Mouse (Mus musculus) lung, embryonic 15.5 days (tissue): ENCODE measurements around the gene Adamts13. TPM values are rescaled to one million over a fixed set of nuclear protein-coding genes. Genes with fewer than 3 reads are reported as not detected.

Source experiments
- ATAC-seq: fragments of 200-750 bp; cut with Nextera tagmentation; 2 replicates; pipeline ENCODE4 v1.8.0; 2017; ENCODE audit warnings: moderate number of reproducible peaks, borderline replicate concordance; ENCODE audit not compliant: low FRiP score, low TSS enrichment; ENCODE audit errors: extremely low read depth
- H3K27ac ChIP-seq: fragments of 300-500 bp; sonication (generic); 2 replicates; pipeline ENCODE4 v1.5.1; 2015; ENCODE audit warnings: moderate library complexity, mild to moderate bottlenecking, inconsistent platforms
- H3K27me3 ChIP-seq: fragments of 300-500 bp; sonication (generic); 2 replicates; pipeline ENCODE4 v1.6.1; 2015; ENCODE audit warnings: inconsistent platforms
- H3K36me3 ChIP-seq: fragments of 300-500 bp; sonication (generic); 2 replicates; pipeline ENCODE4 v1.6.1; 2015; ENCODE audit warnings: inconsistent platforms
- H3K4me1 ChIP-seq: fragments of 300-500 bp; sonication (generic); 2 replicates; pipeline ENCODE4 v1.6.1; 2015; ENCODE audit warnings: inconsistent platforms
- H3K4me2 ChIP-seq: fragments of 300-500 bp; sonication (generic); 2 replicates; pipeline ENCODE4 v1.6.1; 2015; ENCODE audit warnings: inconsistent platforms, mild to moderate bottlenecking, moderate library complexity
- H3K4me3 ChIP-seq: fragments of 300-500 bp; sonication (generic); 2 replicates; pipeline ENCODE4 v1.5.1; 2015; ENCODE audit warnings: mild to moderate bottlenecking, inconsistent platforms
- H3K9ac ChIP-seq: fragments of 300-500 bp; sonication (generic); 2 replicates; pipeline ENCODE4 v1.6.1; 2015; ENCODE audit warnings: inconsistent platforms
- H3K9me3 ChIP-seq: fragments of 300-500 bp; sonication (generic); 2 replicates; pipeline ENCODE4 v1.6.1; 2016; ENCODE audit warnings: inconsistent platforms
- WGBS: fragments of 180-500 bp; shearing (Covaris S2); methylation state at CpG from one replicate; pipeline ENCODE4 v1.1.7; 2015; 5-methylcytosine and 5-hydroxymethylcytosine counted together
- polyA plus RNA-seq: library from polyadenylated mRNA; unstranded; fragments of >200 nt; fragmentation: Nextera tagmentation; extraction: Ambion mirVana; gene quantifications from 2 replicates; pipeline ENCODE4 v1.2.1, GENCODE M21; 2015

The Adamts13 gene
- polyA plus RNA-seq, 1 experiment from 2014 or later = not detected

DNA sequence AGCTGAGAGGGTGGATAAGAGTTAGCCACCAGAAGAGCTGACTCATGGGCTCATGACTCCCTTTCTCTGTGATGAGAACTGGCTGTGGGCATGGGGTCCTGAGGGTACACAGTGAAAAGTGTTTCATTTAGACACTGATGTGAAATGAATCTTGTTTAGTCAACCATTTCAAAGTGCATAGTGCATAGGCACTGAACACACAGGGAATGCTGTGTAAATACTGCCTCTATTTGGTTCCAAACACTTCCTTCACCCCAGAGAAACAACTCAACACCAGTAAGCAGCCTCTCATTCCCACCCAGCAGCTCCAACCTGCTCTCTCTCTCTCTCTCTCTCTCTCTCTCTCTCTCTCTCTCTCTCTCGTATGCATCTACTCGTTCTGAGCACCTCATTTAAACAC is 11.0 kb downstream of the Adamts13 start:
- Histone ChIP-seq H3K27ac (no peak overlapping the region), H3K4me3 (no peak overlapping the region), H3K9me3 (no peaks in the 10 kb centered on the region), H3K4me2 (no peak overlapping the region), H3K36me3 (no peaks in the 10 kb centered on the region), H3K4me1 (no peaks in the 10 kb centered on the region), H3K27me3 (no peaks in the 10 kb centered on the region), H3K9ac (no peak overlapping the region)
- ATAC-seq = no peak
- 40% methylated on average over 2 of the region's 2 CpGs for WGBS

GRCm38 (mm10) chr2:26984640-26985039 is 11.4 kb downstream of the Adamts13 start:
- no peaks in the 10 kb centered on the region for H3K4me1 ChIP-seq

GRCm38 (mm10) chr2:26993936-26994335 is 20.7 kb downstream of the Adamts13 start:
- 78% methylated on average over 3 of the region's 3 CpGs for WGBS
- ATAC-seq = no peak
- H3K4me1 ChIP-seq = no peaks in the 10 kb centered on the region
- H3K9ac ChIP-seq = no peak overlapping the region
- no peaks in the 10 kb centered on the region for H3K27me3 ChIP-seq
- no peaks in the 10 kb centered on the region for H3K9me3 ChIP-seq
- H3K27ac ChIP-seq = no peak overlapping the region
- H3K36me3 ChIP-seq = no peaks in the 10 kb centered on the region
- H3K4me2 ChIP-seq = no peak overlapping the region
- H3K4me3 ChIP-seq = no peak overlapping the region

More at GRCm38 (mm10) chr2:26984640-26985039, 11.4 kb downstream of the Adamts13 start:
- ATAC-seq = no peak
- H3K4me3 ChIP-seq = no peak overlapping the region
- H3K4me2 ChIP-seq = no peak overlapping the region
- H3K36me3 ChIP-seq = no peaks in the 10 kb centered on the region
- WGBS = 80% methylated on average over 5 of the region's 5 CpGs
- no peaks in the 10 kb centered on the region for H3K27me3 ChIP-seq
- no peaks in the 10 kb centered on the region for H3K9me3 ChIP-seq
- H3K27ac ChIP-seq = no peak overlapping the region
- H3K9ac ChIP-seq = no peak overlapping the region

GRCm38 (mm10) chr2:26997498-26997897 is 24.3 kb downstream of the Adamts13 start:
- Histone ChIP-seq H3K4me2 (no peak overlapping the region), H3K4me3 (no peak overlapping the region), H3K36me3 (no peaks in the 10 kb centered on the region), H3K9me3 (no peaks in the 10 kb centered on the region), H3K9ac (no peak overlapping the region), H3K27ac (no peak overlapping the region), H3K27me3 (no peaks in the 10 kb centered on the region), H3K4me1 (no peaks in the 10 kb centered on the region)
- 69% methylated on average over 1 of the region's 1 CpGs for WGBS
- no peak for ATAC-seq

DNA sequence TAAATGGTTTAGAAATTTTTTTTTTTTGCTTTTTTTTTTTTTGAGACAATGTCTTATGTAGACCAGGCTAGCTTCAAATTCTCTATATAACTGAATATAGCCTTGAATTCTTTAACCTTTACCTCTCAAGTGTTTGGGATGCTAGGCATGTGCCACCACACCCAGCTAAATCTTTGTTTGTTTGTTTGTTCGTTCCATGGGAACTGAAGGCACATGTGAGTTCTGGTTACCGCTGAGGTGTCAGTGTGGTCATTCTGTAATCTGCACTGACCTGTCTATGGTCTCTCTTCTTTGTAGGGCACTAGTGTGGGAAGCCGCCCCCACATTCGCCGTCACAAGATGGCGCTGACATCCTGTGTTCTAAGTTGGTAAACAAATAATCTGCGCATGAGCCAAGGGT is 24.8 kb downstream of the Adamts13 start:
- H3K4me1 ChIP-seq = no peaks in the 10 kb centered on the region
- H3K27ac ChIP-seq = no peak overlapping the region
- no peaks in the 10 kb centered on the region for H3K27me3 ChIP-seq
- no peak overlapping the region for H3K4me3 ChIP-seq
- H3K9me3 ChIP-seq = no peaks in the 10 kb centered on the region
- no peaks in the 10 kb centered on the region for H3K36me3 ChIP-seq
- ATAC-seq = no peak
- no peak overlapping the region for H3K4me2 ChIP-seq
- H3K9ac ChIP-seq = no peak overlapping the region
- 91% methylated on average over 7 of the region's 7 CpGs for WGBS

DNA sequence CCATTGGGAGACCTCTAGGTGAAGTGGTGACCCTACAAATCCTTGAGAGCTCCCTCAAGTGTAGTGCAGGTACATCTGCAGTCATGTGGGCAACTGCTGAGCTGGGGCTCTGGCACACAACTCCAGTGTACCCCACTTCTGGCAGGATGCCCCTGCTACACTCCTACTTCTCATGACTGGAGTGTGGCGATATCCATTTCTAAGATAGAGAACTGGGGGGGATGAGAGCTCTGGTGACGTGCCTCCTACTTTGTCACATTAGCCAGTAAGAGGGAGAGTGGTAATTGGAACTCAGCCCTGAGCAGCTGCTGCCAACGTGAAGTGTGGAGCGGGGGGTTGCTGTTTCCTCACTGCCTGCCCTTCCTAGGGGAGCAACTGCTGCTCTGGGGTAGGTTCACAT is 33.0 kb downstream of the Adamts13 start:
- Histone ChIP-seq H3K27me3 (no peaks in the 10 kb centered on the region), H3K27ac (no peak overlapping the region), H3K4me2 (no peak overlapping the region), H3K4me3 (no peak overlapping the region), H3K36me3 (no peaks in the 10 kb centered on the region), H3K9me3 (no peaks in the 10 kb centered on the region), H3K4me1 (peaks cover 14% of the 10 kb centered on the region), H3K9ac (no peak overlapping the region)
- WGBS = 48% methylated on average over 4 of the region's 4 CpGs
- no peak for ATAC-seq

DNA sequence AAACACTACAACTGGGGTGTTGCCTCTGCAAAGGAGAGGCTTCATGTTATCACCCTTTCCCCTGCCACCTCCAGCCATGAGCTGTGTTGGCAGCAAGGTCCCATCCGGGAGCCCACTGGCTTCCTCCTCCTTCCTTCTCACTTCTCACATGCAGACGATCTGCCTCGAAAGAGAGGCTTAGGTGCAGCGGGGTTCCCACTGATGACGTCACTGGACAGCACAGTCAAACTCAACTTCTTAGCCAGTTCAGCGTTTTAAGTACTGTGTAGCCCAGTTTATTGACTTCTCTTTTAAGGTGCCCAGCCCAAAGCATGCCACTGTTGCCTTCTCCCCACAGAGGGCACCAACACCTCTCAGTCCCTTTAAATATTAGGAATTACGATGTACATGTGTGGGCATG is 34.5 kb downstream of the Adamts13 start:
- H3K4me3 ChIP-seq = no peak overlapping the region
- H3K27ac ChIP-seq = no peak overlapping the region
- H3K4me2 ChIP-seq = no peak overlapping the region
- H3K4me1 ChIP-seq = peaks cover 19% of the 10 kb centered on the region
- 56% methylated on average over 7 of the region's 7 CpGs for WGBS
- H3K9ac ChIP-seq = no peak overlapping the region
- no peaks in the 10 kb centered on the region for H3K27me3 ChIP-seq
- ATAC-seq = no peak
- H3K9me3 ChIP-seq = no peaks in the 10 kb centered on the region
- no peaks in the 10 kb centered on the region for H3K36me3 ChIP-seq

GRCm38 (mm10) chr2:27009714-27010244 is 36.6 kb downstream of the Adamts13 start, which contains the start of gene Cacfd1:
Gene Cacfd1 (plus strand): TSS chr2:27009926.
- Histone ChIP-seq H3K4me3 (peak within 1 kb of the TSS; percentile 86), H3K4me1 (peaks cover 19% of the 10 kb centered on the region), H3K27me3 (no peaks in the 10 kb centered on the region), H3K9me3 (no peaks in the 10 kb centered on the region), H3K4me2 (peak within 1 kb of the TSS; percentile 73), H3K36me3 (peaks cover 14% of the 10 kb centered on the region), H3K27ac (peak within 1 kb of the TSS; percentile 85), H3K9ac (peak within 1 kb of the TSS; percentile 95)
- ATAC-seq = peak; percentile 95
- WGBS = under 1% methylated on average over 43 of the region's 43 CpGs

DNA sequence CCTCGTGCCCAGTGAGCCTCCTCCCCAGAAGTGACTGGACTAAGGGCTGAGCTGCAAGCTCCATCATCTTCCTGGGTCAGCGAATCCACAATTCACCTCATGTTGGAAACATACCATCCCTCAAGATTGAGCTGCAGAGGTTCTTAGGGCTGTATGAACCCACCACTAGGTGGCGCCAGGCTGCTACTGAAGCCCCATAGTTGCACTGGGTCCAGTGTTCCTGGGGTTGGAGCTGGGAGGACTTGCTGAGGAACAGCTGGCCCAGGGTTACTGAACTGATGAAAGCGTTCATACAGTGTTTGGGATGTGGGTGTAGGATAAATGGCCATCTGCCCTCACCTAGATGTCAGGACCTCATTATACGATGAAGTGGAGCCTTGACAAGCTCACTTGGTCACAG is 44.6 kb downstream of the Adamts13 start:
- no peak overlapping the region for H3K9ac ChIP-seq
- WGBS = 45% methylated on average over 5 of the region's 5 CpGs
- ATAC-seq = no peak
- H3K9me3 ChIP-seq = no peaks in the 10 kb centered on the region
- peaks cover 53% of the 10 kb centered on the region for H3K36me3 ChIP-seq
- H3K4me2 ChIP-seq = no peak overlapping the region
- H3K4me1 ChIP-seq = no peaks in the 10 kb centered on the region
- H3K4me3 ChIP-seq = no peak overlapping the region
- no peaks in the 10 kb centered on the region for H3K27me3 ChIP-seq
- H3K27ac ChIP-seq = no peak overlapping the region

GRCm38 (mm10) chr2:27019530-27019929 is 46.3 kb downstream of the Adamts13 start:
- no peak overlapping the region for H3K9ac ChIP-seq
- H3K27me3 ChIP-seq = no peaks in the 10 kb centered on the region
- H3K4me2 ChIP-seq = no peak overlapping the region
- 82% methylated on average over 2 of the region's 2 CpGs for WGBS
- H3K36me3 ChIP-seq = peaks cover 41% of the 10 kb centered on the region
- H3K4me3 ChIP-seq = no peak overlapping the region
- no peak overlapping the region for H3K27ac ChIP-seq
- ATAC-seq = no peak
- no peaks in the 10 kb centered on the region for H3K9me3 ChIP-seq
- no peaks in the 10 kb centered on the region for H3K4me1 ChIP-seq

DNA sequence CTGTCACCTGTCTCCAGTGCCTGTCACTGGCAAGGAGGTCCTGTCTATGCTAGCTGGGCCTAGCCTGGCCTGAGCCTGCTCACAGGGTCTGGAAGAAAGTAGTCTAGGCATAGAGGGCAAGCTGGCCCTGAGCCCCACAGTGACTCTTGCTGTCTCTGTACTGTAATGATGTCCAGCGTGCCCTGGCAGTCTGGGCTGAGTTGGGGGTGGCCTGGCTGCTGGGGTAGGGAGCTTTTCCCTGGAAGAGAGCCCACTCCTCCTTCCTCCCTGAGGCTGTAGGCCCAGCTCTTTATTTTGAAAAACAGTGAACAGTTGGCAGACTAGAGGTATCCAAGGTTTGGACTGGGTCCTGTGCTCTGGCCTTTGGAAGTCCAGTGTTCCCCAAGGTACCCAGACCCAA is 47.9 kb downstream of the Adamts13 start:
- H3K36me3 ChIP-seq = peaks cover 25% of the 10 kb centered on the region
- ATAC-seq = no peak
- no peak overlapping the region for H3K27ac ChIP-seq
- H3K4me1 ChIP-seq = no peaks in the 10 kb centered on the region
- H3K27me3 ChIP-seq = 0 out of 2 replicates have a peak, but pooled peaks cover 4% of the 10 kb centered on the region
- no peaks in the 10 kb centered on the region for H3K9me3 ChIP-seq
- WGBS = 82% methylated on average over 1 of the region's 1 CpGs
- H3K4me2 ChIP-seq = no peak overlapping the region
- H3K9ac ChIP-seq = no peak overlapping the region
- no peak overlapping the region for H3K4me3 ChIP-seq

DNA sequence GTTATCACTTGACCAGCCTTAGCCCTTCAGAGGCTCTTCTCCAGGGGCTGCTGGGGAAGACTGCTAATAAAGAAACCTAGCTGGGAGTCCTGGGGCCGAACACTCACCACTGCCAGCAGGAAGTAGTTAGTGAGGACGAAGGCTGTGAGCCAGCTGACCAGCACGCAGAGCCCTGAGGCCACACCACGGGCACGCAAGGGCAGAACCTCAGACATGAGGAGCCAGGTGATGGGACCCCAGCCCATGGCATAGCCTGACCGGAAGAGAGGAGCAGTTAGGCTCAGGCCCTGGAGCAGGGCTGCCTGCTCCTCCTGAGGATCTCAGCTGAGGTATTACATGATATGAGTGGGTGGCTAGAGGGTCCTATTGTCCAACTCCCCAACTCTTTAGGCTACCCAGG is 49.4 kb downstream of the Adamts13 start:
- WGBS = 74% methylated on average over 6 of the region's 6 CpGs
- Histone ChIP-seq H3K27me3 (0 out of 2 replicates have a peak, but pooled peaks cover 10% of the 10 kb centered on the region), H3K27ac (no peak overlapping the region)

GRCm38 (mm10) chr2:27024136-27024535 is 50.9 kb downstream of the Adamts13 start:
- no peak for ATAC-seq
- WGBS = 69% methylated on average over 14 of the region's 14 CpGs
- Histone ChIP-seq H3K4me2 (no peak overlapping the region), H3K4me1 (peaks cover 5% of the 10 kb centered on the region; the same call in 1 of the 2 replicates), H3K36me3 (no peaks in the 10 kb centered on the region), H3K27me3 (peaks cover 11% of the 10 kb centered on the region; the same call in 1 of the 2 replicates), H3K9ac (no peak overlapping the region), H3K9me3 (no peaks in the 10 kb centered on the region), H3K4me3 (no peak overlapping the region), H3K27ac (no peak overlapping the region; the same call in 1 of the 2 replicates)

More for the DNA sequence above, 49.4 kb downstream of the Adamts13 start:
- ATAC-seq = no peak; the same call in 1 of the 2 replicates
- Histone ChIP-seq H3K4me3 (no peak overlapping the region), H3K36me3 (peaks cover 10% of the 10 kb centered on the region), H3K9ac (no peak overlapping the region), H3K9me3 (no peaks in the 10 kb centered on the region), H3K4me2 (no peak overlapping the region), H3K4me1 (no peaks in the 10 kb centered on the region)
